Mouse (Mus musculus): ENCODE results near the gene Ccs. TPM values are rescaled to one million over a fixed set of nuclear protein-coding genes. Genes with fewer than 3 reads are reported as not detected.

The Ccs gene
- polyA plus RNA-seq (2017; shearing (Covaris generic)), result 30.5 TPM

DNA sequence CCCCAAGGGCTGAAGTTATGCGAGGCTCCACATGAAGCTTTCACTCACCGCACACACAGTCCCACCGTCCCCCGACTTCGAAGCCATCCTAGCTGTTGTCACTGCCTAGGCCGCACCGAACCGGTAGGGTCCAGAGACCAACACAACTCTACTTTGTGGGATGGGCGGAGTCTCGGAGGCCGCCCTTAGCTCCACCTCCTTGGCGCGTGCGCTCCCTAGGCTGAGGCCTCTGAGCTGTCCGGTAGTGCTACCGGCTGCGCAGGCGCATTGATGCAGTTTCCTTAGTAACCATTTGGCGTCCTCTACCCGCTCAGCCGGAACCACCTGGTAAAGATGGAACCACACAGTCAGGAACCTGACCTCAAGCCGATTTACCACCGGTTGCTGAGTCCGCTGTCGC lies at the start of gene Ccs, which contains the start of gene Ccdc87:
Gene Ccs, minus strand, starts transcription at position 184 of the 400 bp plus-strand sequence.
Gene Ccdc87, plus strand, starts transcription at position 218 of the 400 bp plus-strand sequence.

DNA sequence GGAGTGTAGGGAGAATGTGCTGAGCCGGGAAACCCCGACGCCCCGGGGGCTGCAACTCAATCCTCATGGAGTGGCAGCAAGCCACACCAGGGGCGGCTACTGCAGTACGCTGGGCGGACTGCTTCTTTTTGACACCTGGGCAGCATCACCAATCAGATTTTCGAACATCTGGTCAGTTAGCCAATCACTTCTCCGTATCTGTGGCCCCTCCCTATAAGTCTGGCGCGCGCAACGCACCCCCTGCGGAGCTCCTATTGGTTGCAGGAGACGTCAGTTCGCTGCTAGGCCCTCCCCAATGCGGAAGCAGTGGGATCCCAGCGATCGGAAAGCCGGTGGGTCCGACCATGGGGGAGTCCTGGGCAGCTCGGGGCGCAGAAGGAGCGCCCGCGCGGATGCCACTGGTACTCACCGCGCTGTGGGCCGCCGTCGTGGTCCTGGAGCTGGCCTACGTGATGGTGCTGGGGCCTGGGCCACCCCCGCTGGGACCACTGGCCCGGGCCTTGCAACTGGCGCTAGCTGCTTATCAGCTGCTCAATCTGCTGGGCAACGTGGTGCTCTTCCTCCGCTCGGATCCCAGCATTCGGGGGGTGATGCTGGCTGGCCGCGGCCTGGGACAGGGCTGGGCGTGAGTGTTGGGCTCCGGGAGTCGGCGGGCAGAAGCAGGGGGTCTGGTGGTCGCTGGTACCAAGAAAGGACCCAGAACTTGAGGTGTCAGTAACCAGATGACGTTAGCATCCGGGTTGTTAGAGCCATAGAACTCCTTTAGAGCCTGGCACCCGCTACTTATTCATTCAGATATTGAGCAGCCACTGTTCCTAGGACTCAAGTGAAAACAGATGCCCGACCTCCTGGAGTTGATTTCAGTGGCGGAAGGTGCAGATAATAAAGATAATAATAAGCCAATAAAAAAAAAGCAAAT lies 39.5 kb upstream of the Ccs start, which contains the start of gene Zdhhc24:
Gene Zdhhc24, plus strand, starts transcription at position 264 of the 919 bp plus-strand sequence.

DNA sequence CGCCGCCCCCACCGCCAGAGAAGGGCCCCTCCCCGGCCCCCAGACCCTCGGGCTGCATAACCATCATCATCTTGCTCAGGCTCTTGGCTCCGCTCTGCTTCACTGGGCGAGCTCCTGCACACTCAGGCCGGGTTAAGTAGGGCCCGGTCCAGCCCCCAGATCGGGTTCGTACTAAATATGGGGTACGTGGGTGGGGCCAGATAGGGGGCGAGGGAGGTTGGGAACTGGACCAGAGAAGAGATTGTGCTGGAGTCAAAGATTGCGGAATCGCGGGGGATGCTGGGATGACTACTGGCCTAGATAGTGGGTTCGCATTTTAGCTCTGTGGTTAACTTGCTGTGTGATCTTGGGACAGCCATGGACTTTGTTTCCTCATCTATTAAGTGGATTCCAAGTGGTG lies 38.7 kb upstream of the Ccs start, which contains the start of gene Actn3:
Gene Actn3, minus strand, starts transcription at position 125 of the 400 bp plus-strand sequence.

DNA sequence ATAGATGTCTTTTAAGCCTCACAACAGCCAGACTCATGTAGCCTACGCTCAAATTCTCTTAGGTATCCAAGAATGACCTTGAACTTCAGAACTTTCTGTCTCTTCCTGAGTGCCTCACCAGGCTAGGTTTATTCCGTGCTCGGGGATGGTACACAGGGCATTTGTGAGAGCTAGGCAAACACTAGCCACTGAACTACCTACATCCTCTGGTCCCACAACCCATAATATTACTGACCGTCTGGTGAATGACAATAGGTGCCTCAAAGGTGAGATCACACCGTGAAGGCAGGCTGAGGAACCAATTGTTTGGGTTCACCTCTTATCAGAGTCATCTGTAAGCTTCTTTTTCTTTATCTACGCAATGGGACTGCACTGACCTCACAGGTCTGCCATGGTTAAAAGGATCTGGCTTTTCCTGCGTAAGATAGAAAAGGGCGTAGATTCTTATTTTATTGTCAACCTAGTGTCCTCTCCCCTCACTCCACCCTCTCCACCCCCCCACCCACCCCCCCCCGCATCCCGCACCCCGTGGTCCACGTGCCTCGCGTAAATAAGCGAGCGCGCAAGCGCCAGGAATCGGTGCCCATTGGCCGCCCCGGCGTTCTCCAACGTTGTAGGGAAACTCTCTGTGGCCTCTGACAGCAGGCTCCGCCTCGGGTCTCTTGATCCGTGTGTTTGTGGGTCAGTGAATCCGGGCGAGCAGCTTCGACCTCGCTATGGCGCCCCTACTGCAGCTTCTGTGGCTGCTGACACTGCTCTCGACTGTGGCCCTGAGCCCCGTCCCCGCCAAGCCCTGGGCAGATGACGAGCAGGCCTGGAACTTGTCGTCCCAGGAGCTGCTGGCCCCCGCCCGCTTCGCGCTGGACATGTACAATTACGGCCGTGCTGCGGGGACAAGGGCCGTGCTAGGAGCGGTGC lies 15.7 kb upstream of the Ccs start, which contains the start of gene Ctsf:
Gene Ctsf, plus strand, starts transcription at position 579 of the 918 bp plus-strand sequence.

DNA sequence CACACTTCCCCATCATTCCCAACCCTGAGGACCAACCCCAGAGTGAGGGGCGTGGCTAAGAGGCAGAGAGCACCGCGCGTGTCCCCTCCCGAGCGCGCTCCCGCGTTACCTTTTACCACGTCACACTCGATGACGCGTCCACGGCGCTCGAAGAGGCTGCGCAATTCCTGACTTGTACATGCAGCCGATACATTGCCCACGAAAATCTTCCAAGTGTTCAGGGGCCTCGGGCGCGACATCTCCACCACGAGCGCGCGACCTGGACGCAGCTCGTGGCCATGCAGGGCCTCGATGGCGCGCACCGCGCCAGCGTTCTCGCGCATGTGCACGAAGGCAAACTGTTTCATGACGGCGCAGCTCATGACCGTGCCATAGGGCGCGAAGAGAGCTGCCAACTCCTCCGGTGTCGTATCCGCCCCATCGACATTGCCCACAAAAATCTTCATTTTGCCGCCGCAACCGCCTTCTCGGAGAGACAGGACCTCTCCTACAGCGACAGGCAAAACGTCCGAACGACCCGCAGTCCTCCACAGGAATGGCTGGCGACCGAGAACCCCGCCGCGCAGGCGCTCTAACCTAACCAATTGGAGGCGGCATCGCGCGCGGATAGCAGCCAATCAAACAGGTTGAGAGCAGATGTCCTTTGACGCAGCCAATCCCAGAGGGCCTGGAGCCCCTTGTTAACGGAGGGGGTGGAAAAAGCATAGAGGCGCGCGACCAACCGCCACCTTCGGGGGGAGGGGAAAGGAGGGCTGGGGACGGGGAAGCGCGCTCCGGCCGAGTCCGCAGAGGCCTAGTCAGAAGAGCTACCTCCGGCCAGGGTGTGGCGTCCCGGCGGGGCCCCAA lies 27.8 kb downstream of the Ccs start, which contains the start of the genes Gm21992 and Rbm14:
Gene Gm21992, minus strand, starts transcription at position 550 of the 846 bp plus-strand sequence.
Gene Rbm14, minus strand, starts transcription at position 572 of the 846 bp plus-strand sequence.

DNA sequence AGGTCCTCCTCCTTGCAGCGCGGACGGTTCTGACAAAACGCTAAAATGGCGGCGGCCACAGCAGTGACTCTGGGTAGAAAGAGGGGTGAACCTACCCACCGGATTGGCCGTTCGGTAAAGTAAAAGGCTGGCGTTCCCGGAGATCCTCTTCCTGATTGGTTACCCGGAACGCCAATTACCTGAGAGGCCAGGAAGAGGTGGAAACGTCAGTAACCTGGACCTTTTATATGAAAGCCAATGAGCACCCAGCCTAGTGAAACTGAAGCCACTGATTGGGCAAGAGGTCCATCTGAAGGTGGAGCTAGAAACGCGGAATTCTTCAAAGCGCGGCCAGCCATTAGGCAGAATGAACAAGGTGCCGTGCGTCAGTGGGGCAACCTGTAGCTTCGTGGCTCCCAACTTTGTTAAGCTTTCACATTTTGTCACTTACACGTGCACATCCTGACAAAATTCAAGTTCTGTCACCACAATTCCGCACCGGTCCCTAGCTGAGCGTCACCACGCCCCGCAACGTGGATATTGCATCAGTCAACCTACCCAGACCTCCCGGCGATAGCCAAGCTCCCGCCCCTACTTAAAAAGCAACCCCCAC lies 45.2 kb downstream of the Ccs start, which contains the start of gene Rbm4:
Gene Rbm4, minus strand, starts transcription at position 71 of the 592 bp plus-strand sequence.

Other genes with a start within 250 kb of the Ccs start
- 0.76 TPM for gene Lrfn4, start 223.7 kb downstream of the Ccs start, polyA plus RNA-seq (2017; shearing (Covaris generic))
- gene Rce1, start 213.7 kb downstream of the Ccs start, polyA plus RNA-seq (2017; shearing (Covaris generic)), result 74.6 TPM
- 0.17 TPM for gene Gm960, start 140.7 kb downstream of the Ccs start, polyA plus RNA-seq (2017; shearing (Covaris generic))
- 0.34 TPM for gene Sptbn2, start 128.2 kb downstream of the Ccs start, polyA plus RNA-seq (2017; shearing (Covaris generic))
- gene Rbm4b, start 82.8 kb downstream of the Ccs start, polyA plus RNA-seq (2017; shearing (Covaris generic)), result 58.9 TPM
- 44.4 TPM for gene Rbm4, start 45.4 kb downstream of the Ccs start, polyA plus RNA-seq (2017; shearing (Covaris generic))
- 19.3 TPM for gene Gm21992, start 27.7 kb downstream of the Ccs start, polyA plus RNA-seq (2017; shearing (Covaris generic))
- 78.0 TPM for gene Rbm14, start 27.7 kb downstream of the Ccs start, polyA plus RNA-seq (2017; shearing (Covaris generic))
- gene Ccdc87, start within 50 bp of the Ccs start, polyA plus RNA-seq (2017; shearing (Covaris generic)), result 0.11 TPM
- 8.5 TPM for gene Ctsf, start 15.8 kb upstream of the Ccs start, polyA plus RNA-seq (2017; shearing (Covaris generic))
- not detected for gene Actn3, start 38.6 kb upstream of the Ccs start, polyA plus RNA-seq (2017; shearing (Covaris generic))
- gene Zdhhc24, start 39.3 kb upstream of the Ccs start, polyA plus RNA-seq (2017; shearing (Covaris generic)), result 3.8 TPM
- 0.37 TPM for gene Bbs1, start 67.3 kb upstream of the Ccs start, polyA plus RNA-seq (2017; shearing (Covaris generic))
- 59.5 TPM for gene Dpp3, start 89.0 kb upstream of the Ccs start, polyA plus RNA-seq (2017; shearing (Covaris generic))
- 1.1 TPM for gene Peli3, start 103.8 kb upstream of the Ccs start, polyA plus RNA-seq (2017; shearing (Covaris generic))
- 37.5 TPM for gene Mrpl11, start 122.8 kb upstream of the Ccs start, polyA plus RNA-seq (2017; shearing (Covaris generic))
- gene Npas4, start 151.0 kb upstream of the Ccs start, polyA plus RNA-seq (2017; shearing (Covaris generic)), result not detected
- 2.2 TPM for gene Slc29a2, start 184.5 kb upstream of the Ccs start, polyA plus RNA-seq (2017; shearing (Covaris generic))
- 3.6 TPM for gene B4gat1, start 199.5 kb upstream of the Ccs start, polyA plus RNA-seq (2017; shearing (Covaris generic))
- 2.4 TPM for gene AC124502.3, start 199.6 kb upstream of the Ccs start, polyA plus RNA-seq (2017; shearing (Covaris generic))
- gene Brms1, start 202.0 kb upstream of the Ccs start, polyA plus RNA-seq (2017; shearing (Covaris generic)), result 84.9 TPM
- 0.35 TPM for gene Rin1, start 211.1 kb upstream of the Ccs start, polyA plus RNA-seq (2017; shearing (Covaris generic))
- not detected for gene Cd248, start 228.7 kb upstream of the Ccs start, polyA plus RNA-seq (2017; shearing (Covaris generic))
- gene Tmem151a, start 246.2 kb upstream of the Ccs start, polyA plus RNA-seq (2017; shearing (Covaris generic)), result 0.57 TPM
- gene Yif1a, start 249.2 kb upstream of the Ccs start, polyA plus RNA-seq (2017; shearing (Covaris generic)), result 28.5 TPM